Mouse (Mus musculus) monocyte, adult 2 months (primary cell): ENCODE data around the gene Ppcs.

ENCODE experiments used
- DNase-seq, 2 experiments: peaks; one replicate each; pipeline ENCODE4 v3.0.0; 2022; ENCODE audit warnings: low spot score in 2 of 2, low read depth in 1 of 2

Ppcs gene

DNA sequence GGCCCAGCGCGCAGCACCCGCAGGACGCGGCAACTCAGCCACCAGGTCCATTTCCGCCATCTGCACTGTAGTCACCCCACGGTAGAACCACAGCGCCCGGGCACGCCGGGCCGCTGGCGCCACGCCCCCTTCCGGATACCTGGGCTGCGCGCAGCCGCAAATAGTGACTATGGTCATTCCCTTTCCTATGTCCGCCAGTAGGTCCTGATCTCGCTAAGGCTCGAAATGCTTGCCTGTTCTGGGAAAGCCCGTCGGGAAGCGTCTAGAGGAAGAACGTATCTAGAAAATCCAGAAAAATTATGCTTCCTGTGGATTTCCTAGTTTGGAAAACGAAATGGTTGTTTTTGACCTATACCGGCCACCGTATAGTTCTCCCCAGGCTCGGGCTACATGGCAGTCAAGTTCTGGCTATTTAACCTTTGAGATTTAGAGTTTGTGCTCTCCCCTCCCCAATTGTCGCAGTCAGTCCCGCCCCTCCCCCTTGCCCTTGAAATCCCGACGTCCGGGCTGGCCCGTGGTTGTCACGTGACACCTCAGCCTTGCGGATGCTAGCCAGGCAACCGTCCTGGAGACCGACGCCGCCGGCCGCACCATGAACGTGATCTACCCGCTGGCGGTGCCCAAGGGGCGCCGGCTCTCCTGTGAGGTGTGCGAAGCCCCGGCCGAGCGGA, at the start of gene Ppcs, which contains the start of gene Zmynd12:
Gene Ppcs, minus strand, starts transcription at position 127 of the 671 bp plus-strand sequence.
Gene Zmynd12, plus strand, starts transcription at position 521 of the 671 bp plus-strand sequence.
- DNase-seq, result peak; percentile 33 to 66

DNA sequence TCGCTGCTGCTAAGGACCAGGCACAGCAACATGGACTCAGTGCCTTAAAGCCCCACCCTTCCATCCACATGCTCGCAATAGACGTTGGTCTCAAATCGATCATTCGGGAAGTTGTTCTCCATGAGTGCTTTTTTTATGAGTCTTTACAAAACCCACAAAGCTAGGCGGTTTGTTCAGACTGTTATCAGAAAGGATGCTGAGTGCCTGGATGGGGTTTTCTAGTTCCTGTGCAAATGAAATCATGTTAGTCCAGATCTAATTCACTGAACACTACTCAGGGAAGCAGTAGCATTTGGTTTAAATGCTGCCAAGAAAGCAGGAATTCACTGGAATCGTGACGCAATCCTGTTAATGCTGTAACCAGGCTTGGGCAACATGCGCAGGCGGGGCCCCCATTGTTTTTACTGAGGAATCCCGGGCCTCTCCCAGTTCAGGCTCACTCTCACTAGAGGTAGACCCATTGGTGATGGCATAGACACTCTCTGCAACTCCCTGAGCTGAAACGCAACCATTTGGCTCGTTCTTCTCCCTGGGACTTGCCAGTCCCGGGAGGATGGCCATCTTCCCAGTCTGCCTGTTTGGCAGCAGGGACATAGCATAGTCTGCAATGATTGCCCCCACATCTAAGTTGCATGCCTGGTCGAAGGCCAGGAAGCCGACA, 45.6 kb upstream of the Ppcs start:
- no peak for DNase-seq

- no peak for DNase-seq
Measured at GRCm38 (mm10) chr4:119465841-119466240, 43.6 kb upstream of the Ppcs start.

GRCm38 (mm10) chr4:119463756-119464419, 41.7 kb upstream of the Ppcs start:
- DNase-seq, result no peak

- no peak for DNase-seq
Measured at GRCm38 (mm10) chr4:119462858-119463755, 40.9 kb upstream of the Ppcs start.

DNA sequence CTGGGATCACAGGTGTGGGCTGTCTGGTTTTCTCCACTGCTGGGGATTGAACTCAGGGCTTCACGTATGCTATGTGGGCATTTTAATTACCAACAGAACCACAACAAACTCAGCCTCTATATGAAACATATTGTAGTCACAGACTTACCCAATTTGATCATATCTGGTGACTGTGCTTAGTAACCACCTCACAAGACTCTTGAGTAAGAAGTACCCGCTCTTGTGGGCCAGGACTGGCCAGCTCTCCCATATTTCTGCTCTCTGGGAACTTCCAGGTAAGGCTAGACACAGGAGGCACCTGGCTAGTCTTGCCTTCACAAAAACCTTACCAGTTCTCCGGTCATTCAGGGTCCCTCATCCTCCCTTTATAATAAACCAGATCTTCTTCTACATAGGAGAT, 40.2 kb upstream of the Ppcs start:
- DNase-seq, result no peak

- no peak for DNase-seq
Measured at GRCm38 (mm10) chr4:119460728-119461141, 38.5 kb upstream of the Ppcs start.

GRCm38 (mm10) chr4:119460296-119460695, 38.1 kb upstream of the Ppcs start:
- no peak for DNase-seq

DNA sequence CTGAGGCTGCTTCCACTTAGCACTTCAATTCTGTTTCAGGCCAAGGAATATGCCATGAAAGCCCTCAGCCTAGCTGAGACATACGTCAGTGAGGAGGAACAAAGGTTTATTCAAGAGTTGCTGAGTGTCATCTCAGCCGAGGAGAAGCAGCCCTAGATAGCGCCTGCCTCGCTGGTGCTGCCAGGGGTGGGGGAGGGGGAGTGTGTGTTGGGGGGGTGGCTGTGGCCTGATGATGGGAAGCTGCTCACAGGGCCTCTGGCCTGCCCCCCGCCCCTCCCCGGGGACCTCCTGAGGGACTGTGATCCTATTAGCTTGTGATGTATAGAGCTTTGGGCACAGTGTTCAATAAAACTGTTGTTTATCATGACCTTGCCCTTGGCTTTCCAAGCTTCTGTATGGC, 31.3 kb upstream of the Ppcs start:
- no peak for DNase-seq

GRCm38 (mm10) chr4:119453128-119453527, 30.9 kb upstream of the Ppcs start:
- no peak for DNase-seq

DNA sequence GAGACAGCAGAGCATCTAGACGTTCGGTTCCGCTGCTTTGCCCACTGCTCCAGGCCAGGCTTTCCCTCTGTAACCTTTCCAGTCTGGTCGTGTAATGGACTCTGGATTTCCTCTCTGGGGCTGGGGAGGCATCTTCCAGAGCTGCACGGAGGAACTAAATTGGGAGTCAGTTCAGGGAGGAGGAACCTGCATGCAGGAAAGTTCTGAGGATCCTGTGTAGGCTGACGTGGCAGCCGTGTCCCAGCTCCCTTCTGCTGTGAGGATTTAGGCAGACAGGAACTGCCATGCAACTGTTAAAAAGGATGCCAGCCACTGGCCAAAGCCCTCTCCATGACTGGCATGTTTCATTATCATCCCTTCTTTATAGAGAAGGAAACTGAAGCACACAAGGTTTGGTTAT, 28.2 kb upstream of the Ppcs start:
- DNase-seq, result no peak

GRCm38 (mm10) chr4:119447786-119448185, 25.6 kb upstream of the Ppcs start:
- DNase-seq, result no peak

DNA sequence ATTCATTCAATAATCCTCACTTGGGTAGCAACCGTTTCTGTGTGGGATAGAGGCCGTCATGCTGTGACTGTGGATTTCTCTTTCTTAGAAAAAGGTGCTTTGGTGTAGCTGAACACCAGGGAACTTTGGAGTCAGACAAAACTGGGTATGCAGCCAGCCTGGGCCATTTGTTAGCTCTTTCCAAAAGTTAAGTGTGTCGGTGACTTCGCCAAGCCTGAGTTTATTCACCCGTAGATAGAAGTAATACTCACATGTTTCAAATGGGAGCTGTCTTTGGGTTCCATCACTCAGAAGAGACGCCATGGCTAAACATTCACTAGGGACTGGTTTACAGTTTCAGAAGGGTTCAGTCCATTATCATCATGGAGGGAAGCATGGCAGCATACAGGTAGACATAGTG, 25.0 kb upstream of the Ppcs start:
- DNase-seq, result no peak

DNA sequence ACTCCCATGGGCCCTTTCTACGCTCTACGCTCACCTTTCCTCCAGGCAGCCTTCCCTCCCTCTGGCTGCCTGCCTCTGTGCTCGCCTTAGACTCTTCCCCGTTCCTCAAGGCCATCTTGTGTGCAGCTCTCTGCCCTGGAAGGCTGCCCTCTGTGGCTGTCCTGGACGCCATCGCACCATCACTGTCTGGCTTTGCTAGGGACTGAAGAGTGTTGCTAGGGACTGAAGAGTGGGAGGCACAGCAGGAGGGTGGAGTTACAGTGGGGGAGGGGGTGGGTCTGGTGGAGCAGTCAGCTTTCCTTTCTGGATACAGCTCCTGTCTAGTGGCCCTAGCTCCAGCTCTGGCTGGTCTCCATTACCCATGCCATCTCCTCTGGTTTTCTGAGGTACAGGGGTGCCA, 20.3 kb upstream of the Ppcs start:
- DNase-seq, result no peak

GRCm38 (mm10) chr4:119441836-119442235, 19.6 kb upstream of the Ppcs start:
- DNase-seq, result no peak

- DNase-seq, result no peak
Measured at GRCm38 (mm10) chr4:119437936-119438335, 15.7 kb upstream of the Ppcs start.

DNA sequence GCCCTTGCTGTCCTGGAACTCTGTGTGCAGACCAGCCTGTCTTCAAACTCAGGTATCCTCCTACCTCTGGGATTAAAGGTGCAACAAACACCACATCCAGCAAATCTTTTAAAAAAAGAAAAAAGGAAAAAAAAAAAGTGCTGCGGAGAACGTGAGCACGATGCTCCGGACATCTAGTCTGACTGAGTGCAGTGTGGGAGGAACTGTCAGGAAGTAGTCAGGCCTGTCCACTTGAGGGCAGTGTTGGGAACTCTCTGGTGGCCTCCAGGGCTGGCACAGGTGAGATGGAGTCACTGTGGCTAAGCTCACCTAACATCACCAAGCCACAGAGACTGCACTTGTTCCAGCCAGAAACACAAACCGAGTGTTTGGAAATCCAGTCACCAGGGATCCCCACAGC, 8.5 kb upstream of the Ppcs start:
- DNase-seq, result no peak

DNA sequence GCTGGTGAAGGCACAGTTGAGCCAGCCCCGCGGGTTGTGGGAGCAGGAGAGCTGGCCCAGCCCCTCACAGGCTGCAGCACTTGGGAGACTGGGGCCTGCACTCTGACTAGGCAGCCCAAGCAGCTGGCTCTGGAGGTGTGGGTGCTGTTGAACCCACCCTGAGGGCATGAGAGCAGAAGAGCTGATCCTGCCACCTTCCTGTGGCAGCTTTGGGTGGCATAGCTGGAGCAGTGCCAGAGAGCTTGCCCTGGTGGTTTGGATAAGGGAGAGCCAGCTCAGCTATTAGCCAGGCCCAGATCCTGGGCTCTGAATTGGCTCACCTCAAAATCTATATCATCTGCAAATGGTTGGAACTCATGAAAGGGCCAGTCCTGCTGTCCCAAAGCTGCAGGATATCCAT, 5.5 kb upstream of the Ppcs start:
- DNase-seq, result no peak

DNA sequence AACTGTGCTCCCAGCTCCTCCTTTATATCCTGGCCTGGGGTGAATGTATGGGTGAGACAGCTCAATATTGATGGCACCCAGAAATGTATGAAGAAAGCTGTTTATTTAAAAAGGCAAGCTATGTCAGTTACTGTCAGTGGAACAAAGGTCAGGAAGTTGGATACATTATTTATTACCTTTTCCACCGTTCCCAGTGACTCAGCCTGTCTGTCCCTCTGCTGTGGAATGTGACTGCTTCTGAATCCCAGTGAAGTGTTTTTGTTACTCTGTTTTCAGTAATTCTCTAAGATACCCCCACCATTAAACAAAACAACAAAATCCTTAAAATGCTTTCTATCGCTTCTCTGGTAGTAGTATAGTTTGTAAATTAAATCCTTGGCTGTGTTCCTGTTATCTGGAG, 3.4 kb upstream of the Ppcs start:
- DNase-seq, result no peak

- no peak for DNase-seq
Measured at GRCm38 (mm10) chr4:119425077-119425476, 2.9 kb upstream of the Ppcs start.

- peak in 1 of 2 experiments; percentile 4 for DNase-seq
Measured at GRCm38 (mm10) chr4:119421921-119422293, 313 bp downstream of the Ppcs start.
